Mouse (Mus musculus) heart, embryonic 14.5 days (tissue): Measurements from ENCODE around the gene Fn1. TPM values are rescaled to one million over a fixed set of nuclear protein-coding genes. Genes with fewer than 3 reads are reported as not detected.

Experiments
- ATAC-seq: fragments of 200-750 bp; cut with Nextera tagmentation; 2 replicates; pipeline ENCODE4 v1.8.0; 2017; ENCODE audit warnings: low read depth, moderate TSS enrichment; ENCODE audit not compliant: insufficient number of reproducible peaks, insufficient read depth, low FRiP score
- H3K27ac ChIP-seq, 2 experiments: fragments of 200-500 bp in 1 of 2; fragments of 300-500 bp in 1 of 2; sonication (generic) in 1 of 2; replicated peaks in 1 of 2; 2 replicates each; pipeline ENCODE4 v1.5.1; 2012 to 2014; ENCODE audit warnings: low read depth in 2 of 2, low read length in 2 of 2, control low read depth in 1 of 2, mild to moderate bottlenecking in 1 of 2, mixed read lengths in 1 of 2; ENCODE audit not compliant: control insufficient read depth in 1 of 2, insufficient read depth in 1 of 2
- H3K27me3 ChIP-seq: fragments of 300-500 bp; sonication (generic); 2 replicates; pipeline ENCODE4 v1.6.1; 2014; ENCODE audit warnings: mild to moderate bottlenecking, low read length, control low read depth; ENCODE audit not compliant: control insufficient read depth, insufficient read depth
- H3K36me3 ChIP-seq: fragments of 300-500 bp; sonication (generic); 2 replicates; pipeline ENCODE4 v1.6.1; 2014; ENCODE audit warnings: mild to moderate bottlenecking, control low read depth, low read length, mixed read lengths; ENCODE audit not compliant: control insufficient read depth, insufficient read depth
- H3K4me1 ChIP-seq, 2 experiments: fragments of 200-500 bp in 1 of 2; fragments of 300-500 bp in 1 of 2; sonication (generic) in 1 of 2; 2 replicates each; pipeline ENCODE4 v1.6.1; 2012 to 2014; ENCODE audit warnings: low read length in 2 of 2, control low read depth in 1 of 2, mixed read lengths in 1 of 2; ENCODE audit not compliant: control insufficient read depth in 2 of 2, insufficient read depth in 2 of 2
- H3K4me2 ChIP-seq: fragments of 300-500 bp; sonication (generic); 2 replicates; pipeline ENCODE4 v1.6.1; 2014; ENCODE audit warnings: mild to moderate bottlenecking, low read length
- H3K4me3 ChIP-seq, 2 experiments: fragments of 200-500 bp in 1 of 2; fragments of 300-500 bp in 1 of 2; sonication (generic) in 1 of 2; 2 replicates each; pipeline ENCODE4 v1.5.1; 2012 to 2014; ENCODE audit warnings: low read length in 2 of 2, mild to moderate bottlenecking in 2 of 2, control low read depth in 1 of 2, low read depth in 1 of 2, moderate library complexity in 1 of 2; ENCODE audit not compliant: control insufficient read depth in 1 of 2, insufficient read depth in 1 of 2
- H3K9ac ChIP-seq: fragments of 300-500 bp; sonication (generic); 2 replicates; pipeline ENCODE4 v1.6.1; 2014; ENCODE audit warnings: mild to moderate bottlenecking, low read length
- H3K9me3 ChIP-seq: fragments of 300-500 bp; sonication (generic); 2 replicates; pipeline ENCODE4 v1.6.1; 2016; ENCODE audit warnings: low read length, control low read depth; ENCODE audit not compliant: control insufficient read depth
- WGBS: fragments of 180-500 bp; shearing (Covaris S2); extraction: QIAGEN DNeasy Blood & Tissue Kit; methylation state at CpG from one replicate; pipeline ENCODE4 v1.1.7; 2014; 5-methylcytosine and 5-hydroxymethylcytosine counted together
- polyA plus RNA-seq: library from polyadenylated mRNA; unstranded; fragments of >200 nt; fragmentation: Nextera tagmentation; extraction: Ambion mirVana; gene quantifications from 2 replicates; pipeline ENCODE4 v1.2.1, GENCODE M21; 2014

Gene Fn1
- polyA plus RNA-seq, 1 experiment from 2014 or later: 242 TPM

- Histone ChIP-seq H3K36me3 (peaks cover 87% of the 10 kb centered on the region), H3K9ac (no peak overlapping the region), H3K27me3 (no peaks in the 10 kb centered on the region), H3K27ac (no peak overlapping the region), H3K9me3 (no peaks in the 10 kb centered on the region), H3K4me2 (no peak overlapping the region), H3K4me3 (no peak overlapping the region), H3K4me1 (no peaks in the 10 kb centered on the region)
- ATAC-seq: no peak
- 91% methylated on average over 4 of the region's 4 CpGs for WGBS
Measured at GRCm38 (mm10) chr1:71636665-71637064, 16.3 kb downstream of the Fn1 start.

- no peak overlapping the region for H3K4me2 ChIP-seq
- H3K9me3 ChIP-seq: no peaks in the 10 kb centered on the region
- no peak overlapping the region for H3K9ac ChIP-seq
- no peak overlapping the region for H3K4me3 ChIP-seq
- no peaks in the 10 kb centered on the region for H3K27me3 ChIP-seq
- no peaks in the 10 kb centered on the region for H3K4me1 ChIP-seq
- H3K36me3 ChIP-seq: peaks cover 87% of the 10 kb centered on the region
- WGBS: 92% methylated on average over 5 of the region's 5 CpGs
- H3K27ac ChIP-seq: no peak overlapping the region
- ATAC-seq: no peak
Measured at GRCm38 (mm10) chr1:71636116-71636515, 16.9 kb downstream of the Fn1 start.

- H3K27ac ChIP-seq: no peak overlapping the region
- H3K9ac ChIP-seq: no peak overlapping the region
- 91% methylated on average over 10 of the region's 10 CpGs for WGBS
- ATAC-seq: no peak
- no peaks in the 10 kb centered on the region for H3K4me1 ChIP-seq
- H3K36me3 ChIP-seq: peaks cover 85% of the 10 kb centered on the region
- no peaks in the 10 kb centered on the region for H3K27me3 ChIP-seq
- no peak overlapping the region for H3K4me3 ChIP-seq
- no peak overlapping the region for H3K4me2 ChIP-seq
- H3K9me3 ChIP-seq: no peaks in the 10 kb centered on the region
Measured at GRCm38 (mm10) chr1:71635101-71636014, 17.6 kb downstream of the Fn1 start.

- no peak overlapping the region for H3K4me3 ChIP-seq
- H3K9me3 ChIP-seq: no peaks in the 10 kb centered on the region
- no peak for ATAC-seq
- no peak overlapping the region for H3K4me2 ChIP-seq
- no peak overlapping the region for H3K9ac ChIP-seq
- no peaks in the 10 kb centered on the region for H3K4me1 ChIP-seq
- H3K36me3 ChIP-seq: peaks cover 86% of the 10 kb centered on the region
- 63% methylated on average over 6 of the region's 6 CpGs for WGBS
- H3K27ac ChIP-seq: no peak overlapping the region
- no peaks in the 10 kb centered on the region for H3K27me3 ChIP-seq
Measured at GRCm38 (mm10) chr1:71634471-71634981, 18.5 kb downstream of the Fn1 start.

- Histone ChIP-seq H3K9ac (no peak overlapping the region), H3K36me3 (peaks cover 89% of the 10 kb centered on the region), H3K9me3 (no peaks in the 10 kb centered on the region), H3K27me3 (no peaks in the 10 kb centered on the region), H3K27ac (no peak overlapping the region), H3K4me3 (no peak overlapping the region), H3K4me1 (no peaks in the 10 kb centered on the region), H3K4me2 (no peak overlapping the region)
- ATAC-seq: no peak
- WGBS: 90% methylated on average over 10 of the region's 10 CpGs
Measured at GRCm38 (mm10) chr1:71632387-71632786, 20.6 kb downstream of the Fn1 start.

GRCm38 (mm10) chr1:71631811-71632210 is 21.2 kb downstream of the Fn1 start:
- no peak for ATAC-seq
- no peak overlapping the region for H3K4me3 ChIP-seq
- WGBS: 86% methylated on average over 6 of the region's 6 CpGs

GRCm38 (mm10) chr1:71630243-71630642 is 22.8 kb downstream of the Fn1 start:
- Histone ChIP-seq H3K4me3 (no peak overlapping the region), H3K27me3 (no peaks in the 10 kb centered on the region), H3K4me2 (no peak overlapping the region), H3K27ac (no peak overlapping the region), H3K4me1 (no peaks in the 10 kb centered on the region), H3K36me3 (peaks cover 87% of the 10 kb centered on the region), H3K9ac (no peak overlapping the region), H3K9me3 (no peaks in the 10 kb centered on the region)
- WGBS: 82% methylated on average over 8 of the region's 8 CpGs
- ATAC-seq: no peak

More at GRCm38 (mm10) chr1:71631811-71632210, 21.2 kb downstream of the Fn1 start:
- Histone ChIP-seq H3K9me3 (no peaks in the 10 kb centered on the region), H3K36me3 (peaks cover 89% of the 10 kb centered on the region), H3K4me2 (no peak overlapping the region), H3K27me3 (no peaks in the 10 kb centered on the region), H3K27ac (no peak overlapping the region), H3K9ac (no peak overlapping the region), H3K4me1 (no peaks in the 10 kb centered on the region)
